Mouse (Mus musculus): ENCODE measurements around the gene Prrt1. TPM values are rescaled to one million over a fixed set of nuclear protein-coding genes. Genes with fewer than 3 reads are reported as not detected.

The Prrt1 gene
- polyA plus RNA-seq, 1 experiment from 2014 or later: 3.9 TPM

GRCm38 (mm10) chr17:34632261-34632691 is 2.9 kb downstream of the Prrt1 start:
- Histone ChIP-seq H3K4me1 (peaks cover 50% of the 10 kb centered on the region), H3K36me3 (no peaks in the 10 kb centered on the region), H3K27ac (replicated peaks) (no peak overlapping the region), H3K9ac (replicated peaks) (0 out of 2 replicates have a peak overlapping the region, but pooled peaks have one; percentile 21), H3K4me2 (replicated peaks) (peak overlapping the region; percentile 91), H3K4me3 (peak overlapping the region; percentile 35), H3K9me3 (no peaks in the 10 kb centered on the region), H3K27me3 (peaks cover 53% of the 10 kb centered on the region)
- WGBS: under 1% methylated on average over 25 of the region's 26 CpGs
- no peak for ATAC-seq (ENCODE audit: low FRiP score, low read depth)

DNA sequence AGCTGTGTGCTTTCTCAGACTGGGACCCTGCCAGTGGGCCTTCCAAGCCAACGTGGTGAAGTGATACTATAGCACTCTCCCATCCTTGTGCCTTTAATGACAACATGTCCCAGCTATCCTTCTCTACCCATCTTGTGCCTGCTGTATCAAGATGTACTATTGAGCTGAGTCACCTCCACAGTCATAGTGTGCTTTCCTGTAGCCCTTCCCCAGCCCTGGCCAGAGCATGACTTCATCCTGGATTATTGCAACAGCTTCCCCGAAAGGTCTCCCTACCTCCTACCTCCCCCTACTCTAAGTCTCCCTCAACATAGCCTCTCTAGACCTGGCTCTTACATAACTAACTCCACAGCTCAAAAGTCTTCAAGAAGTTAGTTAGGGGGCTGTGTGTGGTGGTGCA is 6.3 kb downstream of the Prrt1 start:
- no peak overlapping the region for H3K4me2 ChIP-seq (replicated peaks)
- peaks cover 23% of the 10 kb centered on the region for H3K4me1 ChIP-seq
- WGBS: 70% methylated on average over 2 of the region's 2 CpGs
- no peak for ATAC-seq (ENCODE audit: low FRiP score, low read depth)
- H3K4me3 ChIP-seq: no peak overlapping the region
- no peak overlapping the region for H3K9ac ChIP-seq (replicated peaks)
- peaks cover 46% of the 10 kb centered on the region for H3K27me3 ChIP-seq
- H3K36me3 ChIP-seq: no peaks in the 10 kb centered on the region
- no peak overlapping the region for H3K27ac ChIP-seq (replicated peaks)
- H3K9me3 ChIP-seq: no peaks in the 10 kb centered on the region

GRCm38 (mm10) chr17:34637459-34637858 is 8.1 kb downstream of the Prrt1 start:
- no peak overlapping the region for H3K27ac ChIP-seq (replicated peaks)

GRCm38 (mm10) chr17:34639461-34640255 is 10.3 kb downstream of the Prrt1 start:
- H3K36me3 ChIP-seq: no peaks in the 10 kb centered on the region
- no peaks in the 10 kb centered on the region for H3K9me3 ChIP-seq
- H3K4me2 ChIP-seq (replicated peaks): no peak overlapping the region
- no peak overlapping the region for H3K4me3 ChIP-seq
- H3K27me3 ChIP-seq: peaks cover 17% of the 10 kb centered on the region; the same call in 1 of the 2 replicates
- no peak overlapping the region for H3K9ac ChIP-seq (replicated peaks)
- H3K27ac ChIP-seq (replicated peaks): no peak overlapping the region
- WGBS: 89% methylated on average over 7 of the region's 7 CpGs
- no peak for ATAC-seq (ENCODE audit: low FRiP score, low read depth)
- H3K4me1 ChIP-seq: peaks cover 19% of the 10 kb centered on the region

More at GRCm38 (mm10) chr17:34637459-34637858, 8.1 kb downstream of the Prrt1 start:
- H3K4me2 ChIP-seq (replicated peaks): no peak overlapping the region
- H3K4me3 ChIP-seq: no peak overlapping the region
- H3K4me1 ChIP-seq: peaks cover 14% of the 10 kb centered on the region
- 64% methylated on average over 3 of the region's 3 CpGs for WGBS
- peaks cover 28% of the 10 kb centered on the region for H3K27me3 ChIP-seq
- H3K36me3 ChIP-seq: no peaks in the 10 kb centered on the region
- ATAC-seq (ENCODE audit: low FRiP score, low read depth): no peak
- H3K9ac ChIP-seq (replicated peaks): no peak overlapping the region; the same call in 1 of the 2 replicates
- H3K9me3 ChIP-seq: no peaks in the 10 kb centered on the region

- H3K36me3 ChIP-seq: no peaks in the 10 kb centered on the region
- H3K27me3 ChIP-seq: peaks cover 11% of the 10 kb centered on the region; the same call in 1 of the 2 replicates
- 9% methylated on average over 11 of the region's 11 CpGs for WGBS
- H3K4me1 ChIP-seq: peaks cover 30% of the 10 kb centered on the region
- peak overlapping the region; percentile 34 for H3K9ac ChIP-seq (replicated peaks)
- H3K4me2 ChIP-seq (replicated peaks): peak overlapping the region; percentile 11; the same call in 1 of the 2 replicates
- H3K27ac ChIP-seq (replicated peaks): peak overlapping the region; percentile 88
- no peaks in the 10 kb centered on the region for H3K9me3 ChIP-seq
- H3K4me3 ChIP-seq: no peak overlapping the region
- ATAC-seq (ENCODE audit: low FRiP score, low read depth): peak; percentile 47; the same call in 1 of the 2 replicates
Observed at GRCm38 (mm10) chr17:34640778-34641601, 11.7 kb downstream of the Prrt1 start.

DNA sequence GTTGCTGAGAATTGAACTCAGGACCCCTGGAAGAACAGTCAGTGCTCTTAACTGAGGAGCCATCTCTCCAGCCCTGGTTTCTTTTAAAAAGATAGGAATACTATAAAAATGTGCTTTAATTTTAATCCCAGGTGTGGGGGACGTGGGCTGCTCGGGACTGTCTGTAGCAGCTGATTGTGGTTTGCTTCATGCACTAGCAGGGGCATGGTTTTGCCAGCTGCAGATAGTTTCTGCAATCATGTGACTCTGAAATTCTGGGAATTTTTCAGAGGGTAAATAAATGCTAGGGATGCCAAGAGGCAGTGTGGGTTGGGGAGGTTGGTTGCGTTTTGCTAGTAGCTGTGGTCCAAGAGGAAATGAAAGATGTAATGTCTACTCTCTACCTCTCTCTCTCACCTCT is 12.6 kb downstream of the Prrt1 start:
- H3K4me2 ChIP-seq (replicated peaks): no peak overlapping the region
- no peaks in the 10 kb centered on the region for H3K36me3 ChIP-seq
- H3K4me1 ChIP-seq: peaks cover 36% of the 10 kb centered on the region
- 90% methylated on average over 3 of the region's 3 CpGs for WGBS
- ATAC-seq (ENCODE audit: low FRiP score, low read depth): no peak
- no peaks in the 10 kb centered on the region for H3K9me3 ChIP-seq
- peaks cover 6% of the 10 kb centered on the region; the same call in 1 of the 2 replicates for H3K27me3 ChIP-seq
- H3K9ac ChIP-seq (replicated peaks): no peak overlapping the region
- no peak overlapping the region for H3K4me3 ChIP-seq
- peak overlapping the region; percentile 88 for H3K27ac ChIP-seq (replicated peaks)

DNA sequence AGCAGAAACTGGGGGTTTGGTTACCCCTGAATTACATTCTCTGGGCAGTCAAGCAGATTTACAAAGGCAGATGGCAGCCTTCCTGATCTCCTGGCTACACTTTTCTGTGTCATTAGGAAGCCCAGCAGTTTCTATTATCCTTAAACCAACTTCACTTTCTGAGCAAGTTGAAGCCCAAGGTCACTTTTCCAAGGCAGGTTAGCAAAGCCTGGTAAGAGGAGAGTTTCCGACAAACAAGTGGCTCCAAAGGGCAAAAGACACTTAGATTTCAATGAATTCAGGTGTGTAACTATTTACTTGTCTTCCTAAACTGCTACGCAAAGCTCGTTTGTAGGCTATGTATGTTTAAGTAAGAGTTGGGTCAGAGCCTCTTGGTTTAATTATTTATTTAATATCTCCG is 14.0 kb downstream of the Prrt1 start:
- no peaks in the 10 kb centered on the region for H3K9me3 ChIP-seq
- no peak overlapping the region for H3K4me3 ChIP-seq
- H3K27me3 ChIP-seq: no peaks in the 10 kb centered on the region
- H3K4me2 ChIP-seq (replicated peaks): no peak overlapping the region
- 93% methylated on average over 4 of the region's 4 CpGs for WGBS
- ATAC-seq (ENCODE audit: low FRiP score, low read depth): no peak
- peaks cover 46% of the 10 kb centered on the region for H3K4me1 ChIP-seq
- no peak overlapping the region for H3K27ac ChIP-seq (replicated peaks)
- H3K9ac ChIP-seq (replicated peaks): no peak overlapping the region
- H3K36me3 ChIP-seq: no peaks in the 10 kb centered on the region

DNA sequence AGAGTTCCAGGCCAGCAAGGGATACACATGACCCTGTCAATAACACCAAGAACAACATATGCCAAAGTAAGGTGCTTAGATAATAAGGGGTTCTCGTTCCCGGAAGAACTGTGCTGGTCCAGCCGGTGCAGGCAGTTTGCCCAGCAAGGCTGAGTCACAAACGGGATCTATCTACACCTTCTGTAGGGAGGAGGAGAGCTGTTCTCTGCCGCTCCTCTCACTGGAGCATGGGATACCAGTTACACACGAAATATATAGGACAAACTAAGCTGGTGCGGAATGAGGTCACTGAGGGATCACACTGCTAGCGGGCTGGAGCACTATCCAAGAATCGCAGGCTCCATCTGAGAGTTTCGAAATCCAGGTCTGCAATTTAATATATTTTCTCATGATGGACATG is 14.6 kb downstream of the Prrt1 start:
- Histone ChIP-seq H3K4me2 (replicated peaks) (no peak overlapping the region), H3K4me1 (peaks cover 49% of the 10 kb centered on the region), H3K27ac (replicated peaks) (no peak overlapping the region), H3K27me3 (no peaks in the 10 kb centered on the region), H3K4me3 (no peak overlapping the region), H3K9ac (replicated peaks) (no peak overlapping the region), H3K9me3 (no peaks in the 10 kb centered on the region), H3K36me3 (peaks cover 2% of the 10 kb centered on the region)
- no peak for ATAC-seq (ENCODE audit: low FRiP score, low read depth)
- 86% methylated on average over 10 of the region's 10 CpGs for WGBS

DNA sequence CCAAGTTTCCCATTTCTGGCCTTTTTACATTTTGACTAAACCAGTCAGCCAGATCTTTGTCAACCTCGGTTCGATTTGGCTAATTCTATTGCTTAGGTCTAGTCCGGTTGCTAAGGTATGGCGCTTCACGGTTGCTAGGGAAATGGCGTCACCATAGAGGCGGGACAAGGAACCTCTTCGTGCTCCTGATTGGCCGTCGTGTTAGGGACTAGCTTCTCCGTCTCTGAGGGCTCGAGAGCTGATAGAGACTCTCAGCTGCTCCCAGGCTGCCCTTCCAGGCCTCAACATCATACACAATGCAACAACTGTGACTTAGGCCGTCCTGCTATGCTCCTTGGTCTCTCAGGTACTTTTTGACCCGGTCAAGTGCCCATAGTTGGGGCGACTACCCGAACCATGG is 15.3 kb downstream of the Prrt1 start, which contains the start of gene Fkbpl:
Gene Fkbpl, plus strand, starts transcription at position 157 of the 400 bp plus-strand sequence.
- Histone ChIP-seq H3K9ac (replicated peaks) (peak within 1 kb of the TSS; percentile 73), H3K27ac (replicated peaks) (peak within 1 kb of the TSS; percentile 76), H3K27me3 (no peaks in the 10 kb centered on the region), H3K4me1 (peaks cover 49% of the 10 kb centered on the region), H3K36me3 (peaks cover 8% of the 10 kb centered on the region), H3K4me2 (replicated peaks) (peak within 1 kb of the TSS; percentile 73), H3K9me3 (no peaks in the 10 kb centered on the region), H3K4me3 (peak within 1 kb of the TSS; percentile 64)
- under 1% methylated on average over 16 of the region's 16 CpGs for WGBS
- peak; percentile 62 for ATAC-seq (ENCODE audit: low FRiP score, low read depth)

DNA sequence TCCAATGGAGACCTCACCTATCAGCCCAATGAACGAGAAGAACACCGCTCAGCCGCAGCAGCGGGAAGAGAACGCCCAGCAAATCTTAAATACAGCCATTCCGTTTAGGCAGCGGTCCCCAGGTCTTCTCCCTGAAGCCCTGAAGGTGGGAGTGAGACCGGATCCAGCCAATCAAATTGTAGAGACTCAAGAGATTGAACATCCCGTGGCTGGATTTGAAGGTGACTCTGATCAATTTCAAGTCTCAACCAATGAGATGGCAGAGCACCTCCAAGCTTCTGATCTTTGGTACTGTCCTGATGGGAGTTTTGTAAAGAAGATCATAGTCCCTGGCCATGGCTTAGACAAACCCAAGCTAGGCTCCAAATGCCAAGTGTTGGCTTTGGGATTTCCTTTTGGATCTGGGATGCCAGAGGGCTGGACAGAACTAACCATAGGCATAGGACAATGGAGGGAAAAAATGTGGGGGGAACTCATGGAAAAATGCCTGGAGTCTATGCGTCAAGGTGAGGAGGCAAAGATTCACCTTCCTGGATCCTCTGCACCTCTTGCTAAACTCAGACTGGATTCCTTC is 16.0 kb downstream of the Prrt1 start:
- no peak overlapping the region; the same call in 1 of the 2 replicates for H3K27ac ChIP-seq (replicated peaks)
- peak overlapping the region; percentile 73 for H3K9ac ChIP-seq (replicated peaks)
- peak overlapping the region; percentile 73 for H3K4me2 ChIP-seq (replicated peaks)
- 52% methylated on average over 10 of the region's 10 CpGs for WGBS
- no peaks in the 10 kb centered on the region for H3K27me3 ChIP-seq
- H3K4me3 ChIP-seq: peak overlapping the region; percentile 64
- no peaks in the 10 kb centered on the region for H3K9me3 ChIP-seq
- peaks cover 48% of the 10 kb centered on the region for H3K4me1 ChIP-seq
- peaks cover 16% of the 10 kb centered on the region for H3K36me3 ChIP-seq
- no peak for ATAC-seq (ENCODE audit: low FRiP score, low read depth)

DNA sequence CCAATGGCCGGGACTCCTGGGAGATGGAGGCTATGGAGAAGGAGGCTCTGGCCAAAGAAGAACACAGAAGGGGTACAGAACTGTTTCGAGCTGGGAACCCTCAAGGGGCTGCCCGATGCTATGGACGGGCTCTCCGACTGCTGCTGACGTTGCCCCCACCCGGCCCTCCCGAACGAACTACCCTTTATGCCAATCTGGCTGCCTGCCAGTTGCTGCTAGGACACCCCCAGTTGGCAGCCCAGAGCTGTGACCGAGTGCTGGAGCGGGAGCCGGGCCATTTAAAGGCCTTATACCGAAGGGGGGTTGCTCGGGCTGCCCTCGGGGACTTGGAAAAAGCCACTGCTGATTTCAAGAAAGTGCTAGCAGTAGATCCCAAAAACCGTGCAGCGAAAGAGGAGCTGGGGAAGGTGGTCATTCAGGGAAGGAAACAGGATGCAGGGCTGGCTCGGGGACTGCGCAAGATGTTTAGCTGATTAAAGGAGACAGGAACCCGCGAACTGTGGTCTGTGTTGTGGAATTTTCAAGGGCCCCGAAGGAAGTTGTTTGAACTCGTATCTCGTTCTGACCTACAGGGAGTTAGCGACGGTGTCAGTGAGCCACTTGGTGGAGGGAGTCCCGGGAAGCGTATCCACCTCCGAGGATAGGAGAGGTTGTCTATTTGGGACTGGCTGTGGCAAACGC is 16.6 kb downstream of the Prrt1 start:
- peak overlapping the region; percentile 73 for H3K4me2 ChIP-seq (replicated peaks)

More for the DNA sequence above, 16.6 kb downstream of the Prrt1 start:
- H3K36me3 ChIP-seq: peaks cover 22% of the 10 kb centered on the region
- peak overlapping the region; percentile 97 for H3K4me3 ChIP-seq
- peaks cover 42% of the 10 kb centered on the region for H3K4me1 ChIP-seq
- no peaks in the 10 kb centered on the region for H3K9me3 ChIP-seq
- H3K27ac ChIP-seq (replicated peaks): no peak overlapping the region
- no peaks in the 10 kb centered on the region for H3K27me3 ChIP-seq
- WGBS: 90% methylated on average over 30 of the region's 30 CpGs
- no peak overlapping the region for H3K9ac ChIP-seq (replicated peaks)
- ATAC-seq (ENCODE audit: low FRiP score, low read depth): no peak

All from midbrain, embryonic 12.5 days (tissue).